Mouse (Mus musculus) 3134 (cell line): Measurements from ENCODE around the gene Arhgap44.
A peak's percentile ranks its signal among the peaks of the same experiment; 100 is the strongest.

Experiments used
- DNase-seq: peaks from one replicate; pipeline ENCODE4 v3.0.0-alpha.2; 2011; ENCODE audit warnings: low spot score; ENCODE audit not compliant: insufficient read length; ENCODE audit errors: extremely low read depth

Arhgap44 gene

GRCm38 (mm10) chr11:65162767-65163120 is at the start of gene Arhgap44:
Arhgap44 (minus strand) TSS chr11:65162961.
- no peak for DNase-seq

DNA sequence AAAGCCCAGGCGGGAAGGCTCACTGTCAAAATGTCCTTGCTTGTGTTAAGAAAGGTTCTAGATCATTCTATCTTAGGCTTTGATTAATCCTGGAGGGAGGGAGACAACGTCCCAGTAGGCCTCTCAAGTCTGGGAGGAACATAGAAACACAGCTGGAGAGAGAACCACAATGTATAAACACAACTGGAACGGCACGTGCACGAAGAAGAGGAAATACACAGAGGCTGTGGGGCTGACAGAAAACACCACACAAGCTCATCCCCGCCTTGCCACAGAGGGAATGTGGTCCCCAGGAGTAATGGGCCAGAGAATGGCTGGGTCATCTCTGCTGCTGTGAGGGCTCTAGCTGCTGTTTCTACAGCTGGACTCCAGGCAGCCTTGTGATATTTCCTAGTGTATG is 48.9 kb upstream of the Arhgap44 start:
- no peak for DNase-seq

- peak; percentile 33 for DNase-seq
Measured at GRCm38 (mm10) chr11:65209441-65209840, 46.7 kb upstream of the Arhgap44 start.

GRCm38 (mm10) chr11:65205306-65205705 is 42.5 kb upstream of the Arhgap44 start:
- no peak for DNase-seq

GRCm38 (mm10) chr11:65204651-65205050 is 41.9 kb upstream of the Arhgap44 start:
- no peak for DNase-seq

DNA sequence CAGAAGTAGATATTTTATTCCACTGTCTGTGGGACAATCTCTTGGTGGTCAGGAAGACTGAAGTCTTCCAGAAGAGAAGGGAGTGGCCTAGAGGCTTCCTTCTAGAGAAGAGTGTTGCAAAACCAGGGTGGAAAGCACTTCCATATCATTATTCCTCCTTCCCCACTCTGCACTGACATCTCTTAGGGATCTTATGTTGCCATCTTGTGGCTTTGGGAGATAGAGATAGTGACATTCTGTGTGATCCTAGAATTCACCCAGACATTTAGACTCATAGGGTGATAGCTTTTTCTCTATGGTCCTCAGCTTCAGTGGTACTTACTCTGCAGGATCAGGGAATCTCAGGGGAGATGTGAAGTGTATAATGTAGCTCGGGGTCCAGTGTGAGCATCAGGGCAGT is 40.3 kb upstream of the Arhgap44 start:
- no peak for DNase-seq

DNA sequence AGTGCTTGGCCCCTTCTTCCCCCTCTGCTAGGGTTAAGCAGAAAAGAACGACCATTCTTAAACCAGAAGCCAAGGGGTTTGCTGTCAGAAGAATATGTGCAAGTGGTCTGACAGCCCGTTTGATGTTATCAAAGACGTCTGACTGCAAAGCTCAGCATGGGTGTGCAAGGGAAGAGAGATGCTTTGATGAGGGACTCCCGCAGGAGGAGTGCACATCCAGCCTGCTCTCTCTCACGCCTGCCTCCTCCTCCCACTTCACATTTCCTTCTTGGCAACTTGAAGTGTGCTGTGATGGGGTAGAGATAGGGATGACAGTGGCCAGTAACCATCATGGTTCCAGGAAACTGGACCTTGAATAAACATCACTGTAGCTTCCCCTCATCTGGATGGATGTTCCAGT is 39.5 kb upstream of the Arhgap44 start:
- no peak for DNase-seq

- no peak for DNase-seq
Measured at GRCm38 (mm10) chr11:65198026-65198425, 35.3 kb upstream of the Arhgap44 start.

GRCm38 (mm10) chr11:65197280-65197679 is 34.5 kb upstream of the Arhgap44 start:
- no peak for DNase-seq

- no peak for DNase-seq
Measured at GRCm38 (mm10) chr11:65186974-65187373, 24.2 kb upstream of the Arhgap44 start.

DNA sequence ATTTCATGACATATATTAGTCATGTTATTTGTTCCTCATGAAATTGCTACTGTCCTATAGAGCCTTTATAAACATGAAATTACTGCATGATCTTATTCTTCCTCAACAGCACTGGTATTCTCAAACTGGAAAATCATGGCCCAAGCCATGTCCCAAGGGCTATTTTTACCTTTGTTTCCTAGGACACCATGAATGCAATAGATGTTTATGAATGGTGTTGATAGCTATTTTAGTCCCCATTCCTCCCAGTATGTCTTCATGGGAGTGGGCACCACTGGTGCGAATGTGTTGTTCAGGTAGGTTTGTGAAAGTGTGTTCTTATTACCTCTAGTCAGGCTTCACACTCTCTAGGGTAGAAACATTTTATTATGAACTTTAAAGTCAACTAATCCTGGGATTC is 22.4 kb upstream of the Arhgap44 start:
- DNase-seq: no peak

GRCm38 (mm10) chr11:65170121-65170750 is 7.5 kb upstream of the Arhgap44 start:
- no peak for DNase-seq

GRCm38 (mm10) chr11:65161881-65162766 is 637 bp downstream of the Arhgap44 start:
- DNase-seq: no peak

- DNase-seq: no peak
Measured at GRCm38 (mm10) chr11:65160991-65161880, 1.5 kb downstream of the Arhgap44 start.

DNA sequence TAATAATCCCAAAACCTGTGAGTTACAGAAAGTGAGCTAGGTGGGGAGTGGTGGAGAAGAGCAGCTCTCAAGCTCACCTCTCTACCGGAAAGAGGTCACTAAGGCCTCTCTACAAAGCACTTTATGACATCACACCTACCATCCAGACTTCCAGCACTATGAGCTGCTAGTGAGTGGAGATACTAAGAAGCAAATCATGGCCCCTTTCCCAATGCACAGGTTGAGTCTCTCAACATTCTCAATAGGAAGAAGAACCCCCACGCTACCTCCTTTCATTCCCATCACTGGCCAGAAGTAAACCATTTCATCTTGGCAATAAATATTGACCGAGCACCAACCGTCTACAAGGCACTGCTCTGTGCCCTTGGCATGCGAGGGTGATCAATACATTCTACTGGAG is 3.0 kb downstream of the Arhgap44 start, which contains the start of gene 1700086D15Rik:
TSS of gene 1700086D15Rik (minus strand) at position 101 of the 400 bp plus-strand sequence.
- DNase-seq: no peak

DNA sequence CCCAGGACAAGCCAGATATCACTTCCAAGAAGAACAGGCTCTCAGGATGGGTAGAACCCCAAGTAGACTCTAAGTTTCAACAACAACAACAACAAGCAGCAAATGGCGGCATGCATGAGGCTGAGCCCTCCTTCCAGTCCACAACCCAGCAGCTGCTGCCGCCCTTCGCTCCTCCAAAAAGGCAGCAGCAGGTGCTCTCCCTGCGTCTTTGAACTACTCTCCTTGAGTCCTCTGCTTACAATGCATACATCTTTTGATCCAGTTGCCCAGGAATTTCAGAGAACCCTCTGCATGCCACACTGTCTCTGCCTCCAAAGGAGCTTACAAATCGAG is 4.1 kb downstream of the Arhgap44 start:
- no peak for DNase-seq

DNA sequence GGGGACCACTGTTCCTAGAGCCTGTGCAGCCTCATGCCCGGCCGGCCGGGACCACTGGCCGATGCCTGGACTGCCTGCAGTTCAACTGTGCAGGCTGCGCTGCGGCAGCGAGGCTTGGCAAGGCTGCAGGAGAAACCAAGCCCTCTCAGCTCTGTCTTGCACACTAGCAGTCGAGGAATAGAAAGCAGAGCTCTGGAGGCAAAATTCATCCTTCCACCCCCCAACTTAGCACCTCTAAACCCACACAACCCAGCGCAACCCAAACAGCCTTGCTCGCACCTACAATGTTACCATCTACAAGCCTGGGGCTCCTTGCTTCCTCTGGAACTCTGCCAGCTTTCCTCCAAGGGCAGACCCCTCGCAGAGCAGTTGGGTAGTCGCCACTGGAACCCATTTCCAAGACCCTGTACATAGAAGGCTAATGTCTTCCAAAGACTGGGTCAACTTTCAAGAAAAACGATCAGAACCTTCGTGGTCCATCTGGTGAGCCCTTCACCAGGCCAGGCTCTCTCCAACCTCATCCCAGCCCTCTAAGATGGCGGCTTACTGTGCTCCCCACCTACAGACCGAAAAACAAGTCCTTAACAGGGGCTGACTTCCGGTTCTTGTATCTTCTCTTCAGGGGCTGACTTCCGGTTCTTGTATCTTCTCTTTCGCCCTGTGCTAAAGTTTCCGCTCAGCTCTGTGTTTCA is 4.6 kb downstream of the Arhgap44 start:
- DNase-seq: no peak

DNA sequence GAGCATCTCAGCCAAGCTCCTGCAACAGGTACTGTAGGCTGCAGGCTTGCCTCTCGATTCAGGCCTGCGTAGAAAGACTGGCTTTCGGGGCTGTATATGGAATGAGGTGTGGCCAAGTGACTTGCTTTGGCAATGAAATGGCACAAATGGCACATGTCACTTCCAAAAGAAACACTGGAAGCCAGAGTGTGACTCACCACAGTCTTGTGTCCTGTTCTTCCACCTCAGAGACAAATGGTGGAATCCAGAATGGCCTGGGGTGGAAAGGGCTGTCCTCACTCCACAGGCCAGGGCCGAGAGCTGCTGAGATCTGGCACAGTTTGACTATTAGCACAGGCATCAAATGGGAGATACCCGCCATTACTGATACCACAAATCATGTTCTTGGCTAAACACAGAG is 9.8 kb downstream of the Arhgap44 start:
- DNase-seq: no peak

DNA sequence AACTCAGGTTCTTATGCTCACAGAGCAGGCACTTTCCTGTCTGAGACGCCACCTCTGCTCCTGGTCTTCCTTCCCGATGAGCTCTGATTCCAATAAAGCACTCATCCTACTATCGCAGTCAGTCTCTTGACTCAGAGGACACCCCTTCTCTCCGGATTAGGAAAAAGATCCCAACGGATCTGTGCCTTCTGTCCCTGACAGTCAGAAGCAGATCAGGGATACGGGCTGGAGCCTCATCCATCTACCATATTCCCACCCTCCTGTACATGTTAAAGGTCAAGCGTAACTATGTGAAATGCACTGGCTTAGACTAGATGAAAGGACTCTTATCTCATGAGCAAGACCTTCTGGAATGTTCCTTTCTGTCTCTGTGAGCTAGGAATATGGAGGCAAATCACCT is 14.3 kb downstream of the Arhgap44 start:
- DNase-seq: no peak

GRCm38 (mm10) chr11:65142838-65143417 is 19.8 kb downstream of the Arhgap44 start:
- no peak for DNase-seq
